Mouse (Mus musculus): ENCODE data around the gene Auh.

DNA sequence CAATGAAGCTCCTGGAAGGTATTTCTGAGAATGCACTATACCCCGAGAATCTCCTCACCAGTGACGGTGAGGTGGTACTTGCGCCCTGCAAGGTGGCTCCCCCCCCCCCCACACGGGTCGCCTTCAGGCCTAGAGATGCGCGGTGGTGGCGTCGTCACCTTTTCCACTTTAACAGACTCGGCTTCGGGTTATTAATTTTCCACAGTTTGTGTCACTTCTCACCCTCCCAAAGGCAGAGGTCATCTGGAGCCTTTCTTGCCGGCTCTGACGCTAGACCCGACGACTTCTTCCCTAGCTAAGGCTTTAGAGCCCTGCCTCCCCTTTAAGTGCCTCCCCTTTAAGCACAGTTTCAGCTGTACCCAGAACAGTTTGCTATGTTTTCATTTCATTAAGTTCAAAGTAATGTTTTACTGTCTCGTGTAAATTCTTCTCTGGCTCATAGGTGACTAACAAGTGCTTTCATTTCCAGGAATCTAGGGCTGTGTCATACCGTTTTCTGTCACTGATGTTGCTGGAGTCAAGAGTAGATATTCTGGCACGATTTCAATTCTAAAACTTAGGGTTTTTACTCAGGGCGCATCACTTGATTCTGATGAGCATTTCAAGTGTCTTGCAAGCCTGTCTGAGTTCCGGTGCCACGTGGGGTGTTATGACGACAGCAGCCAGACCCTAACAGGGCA is 69.3 kb downstream of the Auh start:
- TF ChIP-seq POLR2A (IDR thresholded peaks at IDR 0.05; ENCODE audit: low read depth, low read length) (no peak), CTCF (IDR thresholded peaks at IDR 0.05; ENCODE audit: borderline replicate concordance, insufficient read depth, low read length) (no peak)

All from embryonic fibroblast, embryonic 13.5 days (primary cell).